Mouse (Mus musculus) liver, postnatal 0 days (tissue): ENCODE results near the gene Ppp2r5b.

Source experiments
- CTCF ChIP-seq: sonication (generic); IDR thresholded peaks from 2 replicates; pipeline ENCODE4 v1.5.1; 2016; ENCODE audit warnings: antibody characterized with exemption, low read depth
- EP300 ChIP-seq: IDR thresholded peaks from 2 replicates; pipeline ENCODE4 v1.6.1; 2016; ENCODE audit warnings: antibody characterized with exemption, low read depth, mild to moderate bottlenecking

GRCm38 (mm10) chr19:6260946-6261345 lies 25.3 kb upstream of the Ppp2r5b start:
- TF ChIP-seq CTCF, result peak; percentile 58
- TF ChIP-seq EP300, result no peak
